Mouse (Mus musculus): ENCODE results near the gene Plaur. TPM values are rescaled to one million over a fixed set of nuclear protein-coding genes. Genes with fewer than 3 reads are reported as not detected.

The Plaur gene
- 1.0 TPM for polyA plus RNA-seq (2017; shearing (Covaris generic))

DNA sequence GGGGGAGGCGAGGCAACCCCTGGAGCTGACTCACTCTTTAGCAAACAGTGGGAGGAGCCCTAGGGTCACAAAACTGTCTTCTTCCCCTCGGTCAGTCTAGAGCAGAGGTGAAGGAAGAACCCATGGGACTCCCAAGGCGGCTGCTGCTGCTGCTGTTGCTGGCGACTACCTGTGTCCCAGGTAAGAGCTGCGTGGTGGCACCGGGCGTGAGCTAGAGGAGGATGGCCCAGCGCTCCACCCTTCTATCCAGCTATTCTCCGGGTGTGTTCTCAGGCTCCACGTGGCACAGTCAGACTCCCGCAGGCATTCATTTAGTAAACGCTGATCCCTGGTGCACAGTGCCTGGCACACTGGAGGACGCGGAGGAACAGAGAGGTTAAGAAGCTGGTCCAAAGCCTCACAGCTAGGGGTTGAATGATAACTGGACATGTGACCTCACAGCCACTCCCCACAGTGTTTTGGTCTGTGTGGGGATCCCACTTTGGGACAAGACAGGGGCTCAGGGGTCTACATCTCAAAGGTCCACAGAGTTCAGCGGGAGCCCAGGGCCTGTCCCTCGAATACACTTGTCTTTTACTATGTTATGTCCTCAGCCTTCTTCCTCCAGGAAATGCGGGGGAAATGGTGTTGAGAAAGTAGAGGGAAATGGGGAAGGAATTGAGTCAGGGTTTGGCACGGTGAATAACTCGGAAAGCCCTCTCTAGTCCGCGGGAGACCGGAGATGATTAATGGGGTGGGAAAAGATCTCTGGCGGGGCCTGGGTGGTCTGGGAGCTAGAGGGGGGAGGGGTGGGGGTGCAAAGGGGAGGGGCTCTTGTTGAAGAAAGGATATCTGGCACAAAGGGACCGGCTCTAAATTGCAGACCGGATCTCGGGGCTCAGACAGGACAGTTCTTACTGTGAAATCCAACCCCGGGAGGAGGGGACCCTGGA is at the start of gene Plaur:
TSS of gene Plaur (plus strand) at position 97 of the 932 bp plus-strand sequence.

DNA sequence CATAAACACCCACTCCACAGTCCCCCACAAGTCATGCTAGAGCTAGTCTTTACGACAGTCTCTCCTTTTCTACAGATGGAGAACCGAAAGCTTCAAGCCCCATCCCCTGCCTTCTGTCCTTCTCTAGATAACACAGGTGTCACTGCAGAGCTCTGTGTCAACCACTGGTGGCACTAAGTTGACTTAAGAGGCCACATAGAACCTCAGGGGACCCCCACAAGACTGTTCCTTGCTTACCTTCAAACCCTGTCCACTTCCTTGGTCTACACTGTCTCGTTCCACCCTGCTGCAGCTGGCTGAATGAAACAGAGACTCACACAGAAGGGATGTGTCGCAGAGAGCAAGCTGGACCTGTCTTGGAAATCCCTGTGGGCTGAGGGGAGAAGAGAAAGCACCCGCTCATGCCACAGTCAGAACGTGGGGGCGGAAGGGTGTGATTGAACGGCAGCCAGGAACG is 10.4 kb upstream of the Plaur start, which contains the start of gene Irgc1:
TSS of gene Irgc1 (minus strand) at position 443 of the 457 bp plus-strand sequence.

DNA sequence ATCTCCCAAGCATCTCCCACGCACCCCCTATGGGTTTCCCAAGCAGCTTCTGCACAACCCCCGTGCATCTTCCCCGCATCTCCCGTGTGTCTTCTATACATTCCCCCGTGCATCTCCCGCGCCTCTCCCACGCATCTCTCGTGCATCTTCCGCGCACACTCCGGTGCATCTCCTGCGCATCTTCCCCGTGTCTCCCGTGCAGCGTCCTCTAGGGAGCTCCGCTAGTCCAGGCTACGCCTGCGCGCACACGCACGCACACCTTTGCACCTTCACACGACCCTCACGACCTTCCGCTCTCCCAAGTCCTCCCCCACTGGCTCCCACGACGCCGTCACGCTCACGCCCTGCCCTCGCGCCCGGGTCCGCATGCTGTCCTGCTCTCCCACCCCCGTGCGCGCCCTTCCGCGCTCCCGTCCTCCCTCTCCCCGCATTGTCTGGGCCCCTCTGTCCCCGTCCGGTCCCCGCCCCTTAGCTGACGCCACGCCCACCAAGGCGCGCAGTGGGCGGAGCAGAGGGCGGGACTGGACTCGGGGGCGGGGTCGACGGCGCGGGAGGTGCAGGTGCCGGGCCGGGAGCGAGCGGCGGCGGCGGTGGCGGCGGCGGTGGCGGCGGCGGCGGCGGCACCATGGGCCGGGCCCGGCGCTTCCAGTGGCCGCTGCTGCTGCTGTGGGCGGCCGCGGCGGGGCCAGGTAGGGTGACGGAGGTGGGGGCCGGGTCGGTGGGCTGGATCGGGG is 19.4 kb downstream of the Plaur start, which contains the start of gene Cadm4:
TSS of gene Cadm4 (plus strand) at position 550 of the 734 bp plus-strand sequence.

GRCm38 (mm10) chr7:24506838-24507725 is 44.8 kb downstream of the Plaur start, which contains the start of gene Zfp428:
TSS of gene Zfp428 (plus strand) at chr7:24507006.

GRCm38 (mm10) chr7:24512355-24512754 is 50.1 kb downstream of the Plaur start, which contains the start of gene AC161166.1:
TSS of gene AC161166.1 (minus strand) at chr7:24512455.

Other genes with a start within 250 kb of the Plaur start
- 6.4 TPM for gene Zfp109, start 224.9 kb upstream of the Plaur start, polyA plus RNA-seq (2017; shearing (Covaris generic))
- 0.76 TPM for gene Zfp108, start 207.7 kb upstream of the Plaur start, polyA plus RNA-seq (2017; shearing (Covaris generic))
- gene Zfp93, start 192.1 kb upstream of the Plaur start, polyA plus RNA-seq (2017; shearing (Covaris generic)) = 4.7 TPM
- 27.2 TPM for gene Zfp61, start 161.3 kb upstream of the Plaur start, polyA plus RNA-seq (2017; shearing (Covaris generic))
- gene Zfp94, start 145.8 kb upstream of the Plaur start, polyA plus RNA-seq (2017; shearing (Covaris generic)) = 13.6 TPM
- gene Tescl, start 128.5 kb upstream of the Plaur start, polyA plus RNA-seq (2017; shearing (Covaris generic)) = not detected
- gene Lypd5, start 113.3 kb upstream of the Plaur start, polyA plus RNA-seq (2017; shearing (Covaris generic)) = not detected
- 147 TPM for gene Kcnn4, start 92.2 kb upstream of the Plaur start, polyA plus RNA-seq (2017; shearing (Covaris generic))
- 50.9 TPM for gene Smg9, start 62.9 kb upstream of the Plaur start, polyA plus RNA-seq (2017; shearing (Covaris generic))
- 0.40 TPM for gene Irgc1, start 10.2 kb upstream of the Plaur start, polyA plus RNA-seq (2017; shearing (Covaris generic))
- gene Cadm4, start 19.5 kb downstream of the Plaur start, polyA plus RNA-seq (2017; shearing (Covaris generic)) = not detected
- 1.1 TPM for gene Zfp428, start 44.5 kb downstream of the Plaur start, polyA plus RNA-seq (2017; shearing (Covaris generic))
- gene AC161166.1, start 50.0 kb downstream of the Plaur start, polyA plus RNA-seq (2017; shearing (Covaris generic)) = not detected
- 1.2 TPM for gene Irgq, start 68.2 kb downstream of the Plaur start, polyA plus RNA-seq (2017; shearing (Covaris generic))
- not detected for gene Pinlyp, start 83.6 kb downstream of the Plaur start, polyA plus RNA-seq (2017; shearing (Covaris generic))
- 66.9 TPM for gene Xrcc1, start 83.8 kb downstream of the Plaur start, polyA plus RNA-seq (2017; shearing (Covaris generic))
- gene Ethe1, start 125.1 kb downstream of the Plaur start, polyA plus RNA-seq (2017; shearing (Covaris generic)) = 16.0 TPM
- 0.13 TPM for gene Zfp575, start 125.2 kb downstream of the Plaur start, polyA plus RNA-seq (2017; shearing (Covaris generic))
- gene Phldb3, start 148.3 kb downstream of the Plaur start, polyA plus RNA-seq (2017; shearing (Covaris generic)) = 1.4 TPM
- gene Lypd3, start 174.1 kb downstream of the Plaur start, polyA plus RNA-seq (2017; shearing (Covaris generic)) = not detected
- gene Tex101, start 214.2 kb downstream of the Plaur start, polyA plus RNA-seq (2017; shearing (Covaris generic)) = not detected
- gene BC049730, start 246.8 kb downstream of the Plaur start, polyA plus RNA-seq (2017; shearing (Covaris generic)) = not detected

Measured in activated CD4-positive, CD25-positive, alpha-beta regulatory T cell, adult 9 weeks (primary cell).